Mouse (Mus musculus) cortical plate, adult 2 months (tissue): Measurements from ENCODE around the gene Zfp809. TPM values are rescaled to one million over a fixed set of nuclear protein-coding genes. Genes with fewer than 3 reads are reported as not detected.
"Not testable (repeated sequence)": the region's sequence is repeated elsewhere in the genome, so short reads cannot be mapped to it uniquely, and the experiment has no call there.

Experiments
- H3K27ac ChIP-seq: fragments of 200-500 bp; 2 replicates; pipeline ENCODE4 v1.5.1; 2012; ENCODE audit warnings: low read length, control low read depth, inconsistent platforms; ENCODE audit not compliant: insufficient read depth
- H3K4me1 ChIP-seq: fragments of 200-500 bp; 2 replicates; pipeline ENCODE4 v1.6.1; 2011; ENCODE audit warnings: low read length; ENCODE audit not compliant: control insufficient read depth, insufficient read depth
- H3K4me3 ChIP-seq: fragments of 200-500 bp; 2 replicates; pipeline ENCODE4 v1.5.1; 2011; ENCODE audit warnings: mild to moderate bottlenecking, low read length, control low read depth; ENCODE audit not compliant: insufficient read depth
- CTCF ChIP-seq: fragments of 200-500 bp; IDR thresholded peaks from 2 replicates; pipeline ENCODE4 v1.5.1; 2011; ENCODE audit warnings: mild to moderate bottlenecking, control low read depth, low read length; ENCODE audit not compliant: insufficient read depth; ENCODE audit errors: extremely low read depth
- POLR2A ChIP-seq: fragments of 200-500 bp; IDR thresholded peaks from 2 replicates; pipeline ENCODE4 v1.6.1; 2011; ENCODE audit warnings: mild to moderate bottlenecking, low read length, control low read depth; ENCODE audit not compliant: insufficient read depth; ENCODE audit errors: extremely low read depth
- polyA plus RNA-seq: library from polyadenylated mRNA; depleted of rRNA; stranded (reverse); fragments of >200 nt; gene quantifications from 2 replicates; pipeline ENCODE4 v1.2.3, GENCODE M21; 2012

The Zfp809 gene
- polyA plus RNA-seq, 1 experiment, result 18.3 TPM

DNA sequence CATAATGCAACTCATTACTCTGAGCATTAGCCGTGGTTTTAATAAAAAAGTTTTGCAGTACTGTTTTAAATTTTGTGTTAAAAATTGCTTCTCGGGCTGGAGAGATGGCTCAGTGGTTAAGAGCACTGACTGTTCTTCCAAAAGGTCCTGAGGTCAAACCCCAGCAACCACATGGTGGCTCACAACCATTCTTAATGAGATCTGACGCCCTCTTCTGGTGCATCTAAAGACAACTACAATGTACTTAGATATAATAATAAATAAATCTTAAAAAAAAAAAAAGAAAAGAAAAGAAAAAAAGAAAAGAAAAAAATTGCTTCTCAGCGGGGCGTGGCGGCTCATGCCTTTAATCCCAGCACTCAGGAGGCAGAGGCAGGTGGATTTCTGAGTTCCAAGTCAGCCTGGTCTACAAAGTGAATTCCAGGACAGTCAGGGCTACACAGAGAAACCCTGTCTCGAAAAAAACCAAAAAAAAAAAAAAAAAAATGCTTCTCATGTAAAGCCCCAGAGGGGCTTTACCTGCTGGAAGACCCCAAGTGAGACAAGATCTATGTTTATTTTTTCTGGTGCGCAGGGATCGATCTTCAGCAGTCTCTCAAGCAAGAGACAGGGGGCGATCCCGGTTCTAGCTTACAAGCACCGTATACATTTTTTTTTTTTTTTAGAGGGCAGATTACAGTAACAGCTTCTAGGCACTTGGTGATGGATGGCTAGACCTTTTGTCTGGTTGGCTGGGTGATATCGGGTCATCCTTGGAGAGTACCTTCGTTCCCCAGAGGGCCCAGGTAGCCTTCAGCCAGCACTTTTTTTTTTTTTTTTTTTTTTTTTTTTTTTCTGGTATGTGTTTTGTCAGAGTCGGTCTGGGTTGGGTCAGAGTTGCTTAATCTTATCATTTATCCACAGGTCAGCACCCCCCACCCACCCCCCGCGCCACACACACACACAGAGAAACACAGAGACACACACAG, 694 bp upstream of the Zfp809 start:
- no peak for TF ChIP-seq POLR2A
- no peak for TF ChIP-seq CTCF

GRCm38 (mm10) chr9:22226389-22226673, 817 bp downstream of the Zfp809 start:
- not testable (repeated sequence) for H3K27ac ChIP-seq, H3K4me1 ChIP-seq
- H3K4me3 ChIP-seq, result peak overlapping the region; percentile 46

More for the DNA sequence above, 694 bp upstream of the Zfp809 start:
- H3K27ac ChIP-seq, result no peak overlapping the region
- H3K4me3 ChIP-seq, result peak overlapping the region; percentile 46
- H3K4me1 ChIP-seq, result no peaks in the 10 kb centered on the region

DNA sequence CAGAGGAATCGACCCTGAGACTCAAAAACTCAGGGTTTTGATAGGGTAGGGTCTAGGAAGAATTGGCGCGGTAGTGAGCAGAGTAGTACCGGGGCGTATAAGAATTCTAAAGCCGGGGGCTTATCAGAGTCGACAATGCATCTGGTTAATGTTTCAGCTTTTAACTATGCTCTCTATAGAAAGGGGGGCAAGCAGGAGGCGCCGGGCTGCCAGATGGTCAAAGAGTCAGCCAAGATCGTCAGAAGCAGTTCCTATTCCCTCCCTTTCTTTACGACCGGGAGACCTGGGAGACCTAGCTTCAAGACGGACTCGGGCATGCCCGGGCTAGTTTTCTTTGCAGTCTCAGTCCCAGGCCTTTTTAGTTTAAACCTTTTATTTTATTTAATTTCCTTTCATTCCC, 1.3 kb downstream of the Zfp809 start:
- TF ChIP-seq POLR2A (no peak), CTCF (no peak)
- H3K27ac ChIP-seq, result no peak overlapping the region
- no peak overlapping the region for H3K4me3 ChIP-seq
- H3K4me1 ChIP-seq, result no peaks in the 10 kb centered on the region

DNA sequence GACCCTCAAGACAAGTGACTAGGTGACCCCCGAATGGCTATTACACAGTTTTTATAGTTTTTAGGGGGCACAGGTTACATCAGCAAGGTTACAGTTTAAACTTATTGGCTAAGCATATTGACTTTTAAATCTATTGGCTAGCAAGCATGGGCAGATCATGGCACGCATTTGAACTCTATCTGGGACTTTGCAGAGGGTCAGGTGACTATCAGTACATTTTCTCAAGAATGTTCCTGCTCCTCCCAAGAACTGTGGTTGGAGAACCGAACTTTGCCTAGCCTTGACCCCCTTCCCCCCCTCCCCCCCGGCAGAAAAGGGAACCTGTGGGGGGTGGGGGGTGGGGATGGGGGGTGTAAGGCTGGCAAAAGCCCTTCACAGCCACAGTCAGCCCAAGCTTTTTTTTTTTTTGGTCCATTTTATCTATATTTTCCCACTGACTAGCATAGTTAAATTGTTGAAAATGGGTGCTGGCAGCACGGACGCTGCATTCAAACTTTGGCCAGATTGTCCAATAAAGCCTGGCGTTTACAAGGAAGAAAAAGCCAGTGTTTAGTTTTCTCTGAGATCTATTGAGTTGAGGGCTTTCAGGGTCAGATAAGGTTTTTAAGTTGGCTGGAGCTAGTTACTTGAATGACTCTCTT, 4.0 kb downstream of the Zfp809 start:
- Histone ChIP-seq H3K27ac (no peak overlapping the region), H3K4me3 (no peak overlapping the region), H3K4me1 (no peaks in the 10 kb centered on the region)
- no peak for TF ChIP-seq CTCF
- no peak for TF ChIP-seq POLR2A

DNA sequence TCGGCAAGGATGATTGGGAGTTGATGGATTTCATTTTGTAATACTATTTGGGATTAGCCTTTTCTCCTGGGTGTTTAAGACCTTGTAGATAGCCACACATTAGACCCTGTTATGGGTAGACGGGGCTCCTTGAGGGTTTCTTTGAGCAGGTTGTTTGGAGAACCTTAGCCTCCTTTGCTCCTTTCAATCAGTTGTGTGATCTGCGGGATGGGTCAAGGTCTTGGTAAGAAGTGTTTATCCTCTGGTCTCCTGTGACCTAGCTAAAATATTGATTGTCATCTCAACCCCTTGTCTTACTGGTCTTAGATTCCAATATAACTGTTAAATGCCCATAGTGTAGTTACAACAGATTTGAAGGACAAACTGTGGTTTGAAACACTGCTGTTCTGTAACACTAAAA, 4.5 kb downstream of the Zfp809 start:
- H3K4me1 ChIP-seq, result no peaks in the 10 kb centered on the region
- TF ChIP-seq POLR2A (no peak), CTCF (no peak)
- no peak overlapping the region for H3K27ac ChIP-seq
- no peak overlapping the region for H3K4me3 ChIP-seq

- Histone ChIP-seq H3K27ac (no peak overlapping the region), H3K4me3 (no peak overlapping the region), H3K4me1 (no peaks in the 10 kb centered on the region)
- TF ChIP-seq POLR2A (no peak), CTCF (no peak)
These were observed 5.0 kb downstream of the Zfp809 start for GRCm38 (mm10) chr9:22230556-22230955.

DNA sequence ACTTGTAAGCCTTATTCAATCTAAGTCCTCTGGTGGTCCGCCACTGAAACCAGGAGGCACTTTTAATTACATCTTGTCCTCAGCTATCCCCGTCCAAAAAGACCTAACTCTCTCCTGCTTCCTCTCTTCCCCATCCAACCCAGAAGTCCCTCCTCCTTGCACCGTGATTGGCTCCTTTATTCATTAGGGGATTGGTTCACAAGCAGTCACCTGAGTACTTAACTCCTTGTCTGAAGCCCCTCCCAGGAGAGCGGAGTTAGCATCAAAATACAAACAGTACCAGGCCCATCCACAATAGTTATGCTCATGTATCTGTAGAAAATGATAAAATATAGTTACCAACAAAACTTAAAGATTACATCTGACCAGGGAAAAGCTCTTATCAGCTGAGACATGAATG, 14.5 kb downstream of the Zfp809 start:
- H3K4me1 ChIP-seq, result no peaks in the 10 kb centered on the region
- TF ChIP-seq POLR2A, result no peak
- TF ChIP-seq CTCF, result no peak
- H3K27ac ChIP-seq, result no peak overlapping the region
- no peak overlapping the region for H3K4me3 ChIP-seq

DNA sequence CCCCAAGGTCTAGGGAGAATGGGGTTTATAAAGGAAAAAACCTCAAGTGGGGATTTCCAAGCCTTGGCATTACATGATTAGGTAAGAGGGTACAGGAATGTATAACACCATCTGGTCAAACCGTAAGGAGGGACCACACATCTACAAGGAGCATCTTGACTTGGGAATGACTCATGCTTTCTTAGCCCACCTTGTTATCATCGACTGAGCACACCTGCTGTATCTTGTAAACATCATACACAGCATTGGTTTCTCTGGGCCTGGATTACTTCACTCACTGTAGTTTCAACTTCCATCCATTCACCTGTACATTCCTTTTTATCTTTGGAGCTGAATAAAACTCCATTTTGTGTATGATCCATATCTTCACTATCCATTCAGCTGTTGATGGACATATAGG, 18.7 kb downstream of the Zfp809 start:
- no peak overlapping the region for H3K4me3 ChIP-seq

GRCm38 (mm10) chr9:22256579-22256978, 31.1 kb downstream of the Zfp809 start:
- no peak overlapping the region for H3K27ac ChIP-seq
- TF ChIP-seq CTCF (no peak), POLR2A (no peak)
- no peak overlapping the region for H3K4me3 ChIP-seq

More for the DNA sequence above, 18.7 kb downstream of the Zfp809 start:
- Histone ChIP-seq H3K27ac (no peak overlapping the region), H3K4me1 (no peaks in the 10 kb centered on the region)
- TF ChIP-seq POLR2A (no peak), CTCF (no peak)

DNA sequence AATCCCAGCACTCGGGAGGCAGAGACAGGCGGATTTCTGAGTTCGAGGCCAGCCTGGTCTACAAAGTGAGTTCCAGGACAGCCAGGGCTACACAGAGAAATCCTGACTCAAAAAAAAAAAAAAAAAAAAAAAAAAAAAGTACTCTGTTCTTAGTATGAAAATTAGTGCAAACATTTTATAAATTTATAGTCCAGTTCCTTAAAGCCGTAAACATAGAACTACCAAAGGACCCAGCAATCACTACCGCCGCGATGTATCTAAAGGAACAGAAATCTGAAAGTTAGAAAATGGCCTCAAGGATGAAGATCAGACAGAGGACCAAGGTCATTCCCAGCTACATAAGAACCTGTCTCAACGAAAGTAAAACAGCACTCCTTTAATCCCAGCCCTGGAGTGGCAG, 33.3 kb downstream of the Zfp809 start:
- TF ChIP-seq CTCF (no peak), POLR2A (no peak)
- H3K27ac ChIP-seq, result no peak overlapping the region
- peak overlapping the region; percentile 73 for H3K4me3 ChIP-seq
- H3K4me1 ChIP-seq, result no peaks in the 10 kb centered on the region

More at GRCm38 (mm10) chr9:22256579-22256978, 31.1 kb downstream of the Zfp809 start:
- no peaks in the 10 kb centered on the region for H3K4me1 ChIP-seq
